Mouse (Mus musculus) heart, adult 2 months (tissue): Measurements from ENCODE around the gene Trim15. TPM values are rescaled to one million over a fixed set of nuclear protein-coding genes. Genes with fewer than 3 reads are reported as not detected.
"Not testable (repeated sequence)": the region's sequence is repeated elsewhere in the genome, so short reads cannot be mapped to it uniquely, and the experiment has no call there.

Experiments used
- DNase-seq, 2 experiments: peaks; one replicate each; pipeline ENCODE4 v3.0.0; 2021
- H3K27ac ChIP-seq: fragments of 200-600 bp; 2 replicates; pipeline ENCODE4 v1.8.1; 2022
- H3K27me3 ChIP-seq: fragments of 200-500 bp; 2 replicates; pipeline ENCODE4 v1.6.1; 2012; ENCODE audit warnings: mild to moderate bottlenecking, low read length, inconsistent platforms, mixed read lengths; ENCODE audit not compliant: control insufficient read depth, insufficient read depth
- H3K36me3 ChIP-seq: fragments of 200-500 bp; 2 replicates; pipeline ENCODE4 v1.6.1; 2012; ENCODE audit warnings: low read length, inconsistent platforms; ENCODE audit not compliant: control insufficient read depth, insufficient read depth
- H3K4me1 ChIP-seq: fragments of 200-500 bp; 2 replicates; pipeline ENCODE4 v1.6.1; 2011; ENCODE audit warnings: low read length; ENCODE audit not compliant: control insufficient read depth, insufficient read depth
- H3K4me3 ChIP-seq: fragments of 200-600 bp; 2 replicates; pipeline ENCODE4 v1.8.1; 2022
- H3K79me2 ChIP-seq: fragments of 200-500 bp; replicated peaks from 2 replicates; pipeline ENCODE4 v1.6.1; 2012; ENCODE audit warnings: mild to moderate bottlenecking, inconsistent platforms, low read length, moderate library complexity, mixed read lengths; ENCODE audit not compliant: control insufficient read depth, insufficient read depth
- H3K9ac ChIP-seq: fragments of 200-500 bp; 2 replicates; pipeline ENCODE4 v1.6.1; 2012; ENCODE audit warnings: low read depth, mild to moderate bottlenecking, control low read depth, inconsistent platforms, low read length, mixed read lengths
- CTCF ChIP-seq: fragments of 200-600 bp; IDR thresholded peaks from 2 replicates; pipeline ENCODE4 v1.8.1; 2022; ENCODE audit warnings: antibody characterized with exemption, mild to moderate bottlenecking, moderate library complexity
- EP300 ChIP-seq: fragments of 200-500 bp; IDR thresholded peaks from 2 replicates; pipeline ENCODE4 v1.6.1; 2011; ENCODE audit warnings: low read depth, low read length, control low read depth; ENCODE audit not compliant: insufficient read depth
- POLR2A ChIP-seq: fragments of 200-500 bp; IDR thresholded peaks from 2 replicates; pipeline ENCODE4 v1.6.1; 2011; ENCODE audit warnings: mild to moderate bottlenecking, low read depth, low read length, control low read depth; ENCODE audit not compliant: insufficient read depth
- WGBS: fragments of 180-500 bp; shearing (Covaris S2); methylation state at CpG from one replicate; pipeline ENCODE4 v1.1.7; 2018; 5-methylcytosine and 5-hydroxymethylcytosine counted together
- intact Hi-C: fragments of 180-260 bp; cut with DNase I; formaldehyde crosslinking; loops from one replicate; pipeline ENCODE4 v1.15.1; 2025
- polyA plus RNA-seq: library from polyadenylated mRNA; depleted of rRNA; stranded (reverse); fragments of >200 nt; gene quantifications from 2 replicates; pipeline ENCODE4 v1.2.3, GENCODE M21; 2012; rRNA removed
- total RNA-seq, 2 experiments: library from RNA; stranded (reverse); gene quantifications; 2 replicates each; pipeline ENCODE4 v1.2.3; 2021

Gene Trim15
- total and polyA plus RNA-seq, 3 experiments = 0.10 TPM; not detected in 2

DNA sequence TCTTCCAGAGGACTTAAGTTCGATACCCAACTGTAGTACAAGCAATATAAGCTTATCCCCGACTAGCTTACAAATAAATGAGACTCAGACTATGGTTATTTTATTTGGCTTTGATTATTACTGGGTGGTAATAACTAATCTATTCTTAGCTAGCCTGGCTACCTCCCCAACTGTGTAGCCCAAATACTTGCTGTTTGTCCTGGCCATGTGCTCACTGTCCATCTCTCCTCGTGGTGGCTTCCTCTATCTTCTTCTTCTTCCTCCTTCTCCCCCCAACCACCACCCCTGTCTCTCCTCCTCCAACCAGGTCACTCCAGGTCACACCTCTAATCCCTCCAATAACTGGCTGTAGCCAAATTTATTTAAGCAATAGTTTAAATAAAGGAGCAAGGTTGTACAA lies 36.5 kb downstream of the Trim15 start:
- Histone ChIP-seq H3K27ac (no peak overlapping the region), H3K27me3 (peaks cover 1% of the 10 kb centered on the region; the same call in 1 of the 2 replicates), H3K79me2 (no peaks in the 10 kb centered on the region), H3K4me1 (no peaks in the 10 kb centered on the region; the same call in 1 of the 2 replicates), H3K4me3 (no peak overlapping the region), H3K36me3 (no peaks in the 10 kb centered on the region), H3K9ac (no peak overlapping the region)
- intact Hi-C loops = no loop called here
- TF ChIP-seq CTCF (no peak), POLR2A (no peak), EP300 (no peak)
- DNase-seq = no peak
- 77% methylated on average over 3 of the region's 3 CpGs for WGBS

DNA sequence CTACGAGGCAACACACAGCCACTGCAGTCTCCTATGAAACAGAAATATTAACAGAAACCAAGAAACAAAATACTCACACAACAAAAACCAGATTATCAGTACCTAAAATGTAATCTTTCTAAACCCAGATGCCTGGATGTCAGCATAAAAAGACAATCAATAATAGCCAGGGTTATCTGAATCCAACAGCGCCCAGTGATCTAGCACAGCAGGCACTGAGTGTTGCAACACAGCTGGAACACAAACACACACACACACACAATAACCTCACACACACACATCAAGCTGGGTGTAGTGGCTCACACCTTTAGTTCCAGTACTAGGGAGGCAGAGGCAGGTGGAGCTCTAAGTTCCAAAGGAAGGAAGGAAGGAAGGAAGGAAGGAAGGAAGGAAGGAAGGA lies 38.5 kb downstream of the Trim15 start:
- Histone ChIP-seq H3K27me3 (peaks cover 1% of the 10 kb centered on the region; the same call in 1 of the 2 replicates), H3K27ac (no peak overlapping the region), H3K4me3 (no peak overlapping the region), H3K4me1 (no peaks in the 10 kb centered on the region; the same call in 1 of the 2 replicates), H3K79me2 (no peaks in the 10 kb centered on the region), H3K36me3 (no peaks in the 10 kb centered on the region), H3K9ac (no peak overlapping the region)
- TF ChIP-seq CTCF (no peak), EP300 (no peak), POLR2A (no peak)
- intact Hi-C loops = no loop called here
- no peak for DNase-seq
- WGBS = 76% methylated on average over 2 of the region's 2 CpGs

DNA sequence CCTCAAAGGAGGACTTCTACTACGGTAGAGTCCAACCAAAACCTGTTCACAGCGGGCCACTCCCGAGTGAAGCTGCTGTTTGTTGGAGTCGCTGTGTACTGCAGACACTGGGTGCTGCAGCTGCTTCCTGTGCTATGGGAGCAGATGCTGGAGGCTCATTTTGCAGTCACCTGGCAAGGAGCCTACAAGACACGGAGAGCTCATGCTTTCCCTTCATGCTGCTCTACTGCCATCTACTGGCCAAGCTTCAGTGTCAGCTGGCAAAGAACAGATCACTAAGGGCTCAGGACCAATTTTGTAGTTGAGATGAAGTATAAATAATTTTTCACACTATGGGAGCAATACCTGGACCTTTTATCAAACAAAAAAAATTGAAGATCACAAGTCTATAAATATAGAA lies 41.0 kb downstream of the Trim15 start:
- 3% methylated on average over 5 of the region's 5 CpGs for WGBS

DNA sequence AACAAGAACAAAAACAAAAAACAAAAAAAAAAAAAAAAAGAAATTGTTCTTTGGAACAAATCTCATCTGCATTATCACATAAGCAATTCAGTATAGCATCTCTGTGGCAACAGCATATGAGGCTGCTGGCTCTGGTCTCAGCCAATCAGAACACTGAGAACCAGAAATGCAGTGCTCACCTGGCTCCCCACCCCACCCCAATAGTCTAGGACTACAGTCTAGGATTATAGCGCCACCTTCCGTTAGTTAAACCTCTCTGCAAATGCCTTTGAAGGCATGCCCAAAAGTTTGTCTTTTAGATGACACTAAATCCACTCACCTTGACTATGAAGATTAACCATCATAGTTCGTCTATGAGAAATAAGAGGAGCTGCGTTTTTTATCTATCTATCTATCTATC lies 41.5 kb downstream of the Trim15 start:
- Histone ChIP-seq H3K27me3 (peaks cover 1% of the 10 kb centered on the region; the same call in 1 of the 2 replicates), H3K79me2 (no peaks in the 10 kb centered on the region), H3K9ac (no peak overlapping the region), H3K4me1 (no peaks in the 10 kb centered on the region; the same call in 1 of the 2 replicates), H3K27ac (no peak overlapping the region), H3K4me3 (no peak overlapping the region), H3K36me3 (no peaks in the 10 kb centered on the region)
- WGBS = 19% methylated on average over 4 of the region's 4 CpGs
- intact Hi-C loops = no loop called here
- no peak for TF ChIP-seq POLR2A
- TF ChIP-seq EP300 = no peak
- TF ChIP-seq CTCF = no peak
- no peak for DNase-seq

More for the DNA sequence above, 41.0 kb downstream of the Trim15 start:
- intact Hi-C loops, H3K27ac ChIP-seq, H3K4me3 ChIP-seq, H3K36me3 ChIP-seq, H3K9ac ChIP-seq, H3K4me1 ChIP-seq, H3K79me2 ChIP-seq, H3K27me3 ChIP-seq: not testable (repeated sequence)
- peak; percentile 76 to 84 for DNase-seq
- peak; percentile 81 for TF ChIP-seq CTCF

DNA sequence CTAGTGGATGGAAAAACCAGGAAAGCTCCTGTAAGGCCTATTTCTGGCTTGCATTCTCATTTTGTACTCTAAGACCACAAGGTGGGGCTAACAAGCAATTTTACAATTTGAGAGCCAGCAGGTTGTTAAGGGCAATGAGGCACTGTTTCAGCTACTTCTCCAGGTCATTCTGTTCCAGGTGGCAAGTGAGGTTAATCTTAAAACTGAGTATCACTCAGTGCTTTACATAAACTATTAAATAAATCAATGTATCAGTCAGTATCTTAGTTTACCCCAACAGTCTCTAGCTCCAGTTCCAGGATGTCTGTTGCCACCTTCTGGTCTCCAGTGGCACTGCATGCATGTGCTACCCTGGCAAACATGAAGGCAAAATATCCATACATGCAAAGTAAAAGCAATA lies 43.0 kb downstream of the Trim15 start:
- peak; percentile 51 to 65 for DNase-seq
- no peak overlapping the region for H3K4me3 ChIP-seq
- no peaks in the 10 kb centered on the region for H3K36me3 ChIP-seq
- no peak overlapping the region for H3K27ac ChIP-seq
- peaks cover 1% of the 10 kb centered on the region; the same call in 1 of the 2 replicates for H3K27me3 ChIP-seq
- H3K4me1 ChIP-seq = no peaks in the 10 kb centered on the region; the same call in 1 of the 2 replicates
- TF ChIP-seq CTCF = peak; percentile 87
- TF ChIP-seq POLR2A = no peak
- no peak overlapping the region for H3K9ac ChIP-seq
- intact Hi-C loops = no loop called here
- H3K79me2 ChIP-seq = no peaks in the 10 kb centered on the region

DNA sequence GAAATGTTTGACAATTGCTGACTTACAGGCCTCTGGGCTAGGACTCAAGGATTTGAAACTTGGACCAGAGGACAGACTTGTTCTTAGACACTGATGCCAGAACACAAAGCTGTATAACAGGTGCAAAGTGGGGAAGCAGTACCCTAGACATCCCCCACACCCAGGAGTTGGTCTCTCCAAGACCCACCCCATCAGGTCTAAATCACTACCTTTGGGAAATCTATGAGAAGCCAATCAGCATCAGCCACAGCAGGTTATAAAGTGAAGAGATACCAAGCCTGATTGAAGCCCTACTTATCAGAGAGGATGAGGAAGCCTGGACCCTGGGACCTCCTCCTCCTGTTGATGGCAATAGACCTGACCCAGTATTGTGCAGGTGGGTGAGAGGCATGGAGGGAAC lies 55.1 kb downstream of the Trim15 start, which contains the start of gene H2-M10.6:
Gene H2-M10.6 (plus strand): TSS at position 301 of the 400 bp plus-strand sequence.
- TF ChIP-seq CTCF (no peak), EP300 (no peak), POLR2A (no peak)
- H3K27me3 ChIP-seq = no peaks in the 10 kb centered on the region
- H3K36me3 ChIP-seq = no peaks in the 10 kb centered on the region
- no peak within 1 kb of the TSS for H3K4me3 ChIP-seq
- DNase-seq = no peak
- H3K9ac ChIP-seq = no peak within 1 kb of the TSS
- H3K79me2 ChIP-seq = no peaks in the 10 kb centered on the region
- intact Hi-C loops = loop anchor here (1.0 kb wide), 1 partner anchor 448 kb away; no protein-coding TSS in a partner anchor
- no peaks in the 10 kb centered on the region for H3K4me1 ChIP-seq
- H3K27ac ChIP-seq = no peak within 1 kb of the TSS

Other genes with a start within 250 kb of the Trim15 start
- gene H2-M9, start 224.5 kb downstream of the Trim15 start, total RNA-seq = not detected
- 0.20 TPM in 1 of 2 replicates, not detected in the other for gene H2-M9, start 224.5 kb downstream of the Trim15 start, polyA plus RNA-seq
- gene H2-M1, start 195.0 kb downstream of the Trim15 start, total RNA-seq = not detected
- gene H2-M1, start 195.0 kb downstream of the Trim15 start, polyA plus RNA-seq = not detected in 2 replicates
- gene H2-M10.5, start 94.3 kb downstream of the Trim15 start, total RNA-seq = not detected
- not detected in 2 replicates for gene H2-M10.5, start 94.3 kb downstream of the Trim15 start, polyA plus RNA-seq
- gene H2-M10.6, start 55.0 kb downstream of the Trim15 start, total RNA-seq = not detected
- not detected in 2 replicates for gene H2-M10.6, start 55.0 kb downstream of the Trim15 start, polyA plus RNA-seq
- 10 to 100 TPM; 19.1 to 19.3 TPM for gene Trim26, start 30.1 kb downstream of the Trim15 start, total RNA-seq
- gene Trim26, start 30.1 kb downstream of the Trim15 start, polyA plus RNA-seq = 17.0 and 21.7 TPM in 2 replicates
- gene Trim10, start 2.4 kb upstream of the Trim15 start, total RNA-seq = 1 to 10 TPM in 1 of 2 experiments, under 1 TPM in 1; 0.13 to 2.1 TPM
- gene Trim10, start 2.4 kb upstream of the Trim15 start, polyA plus RNA-seq = 0.92 TPM in 1 of 2 replicates, not detected in the other
- gene Trim40, start 22.9 kb upstream of the Trim15 start, total RNA-seq = not detected
- not detected in 2 replicates for gene Trim40, start 22.9 kb upstream of the Trim15 start, polyA plus RNA-seq
- not detected for gene Trim31, start 30.9 kb upstream of the Trim15 start, total RNA-seq
- not detected in 2 replicates for gene Trim31, start 30.9 kb upstream of the Trim15 start, polyA plus RNA-seq
- under 1 TPM; 0.77 to 0.81 TPM for gene Rnf39, start 75.7 kb upstream of the Trim15 start, total RNA-seq
- 0.64 and 1.00 TPM in 2 replicates for gene Rnf39, start 75.7 kb upstream of the Trim15 start, polyA plus RNA-seq
- gene Ppp1r11, start 84.5 kb upstream of the Trim15 start, total RNA-seq = 100 to 1,000 TPM in 1 of 2 experiments, 10 to 100 TPM in 1; 92.4 to 108 TPM
- 56.8 and 70.8 TPM in 2 replicates for gene Ppp1r11, start 84.5 kb upstream of the Trim15 start, polyA plus RNA-seq
- 10 to 100 TPM; 25.9 to 29.0 TPM for gene Znrd1, start 91.3 kb upstream of the Trim15 start, total RNA-seq
- gene Znrd1, start 91.3 kb upstream of the Trim15 start, polyA plus RNA-seq = 19.8 and 26.2 TPM in 2 replicates
- gene Znrd1as, start 91.4 kb upstream of the Trim15 start, total RNA-seq = 10 to 100 TPM; 14.1 to 18.2 TPM
- 4.0 and 8.8 TPM in 2 replicates for gene Znrd1as, start 91.4 kb upstream of the Trim15 start, polyA plus RNA-seq
- gene 2410137M14Rik, start 114.0 kb upstream of the Trim15 start, total RNA-seq = under 1 TPM; 0.27 to 0.63 TPM
- 0.41 and 0.61 TPM in 2 replicates for gene 2410137M14Rik, start 114.0 kb upstream of the Trim15 start, polyA plus RNA-seq
- under 1 TPM; 0.41 to 0.63 TPM for gene H2-M5, start 122.3 kb upstream of the Trim15 start, total RNA-seq
- 0.14 and 0.35 TPM in 2 replicates for gene H2-M5, start 122.3 kb upstream of the Trim15 start, polyA plus RNA-seq
- gene Zfp57, start 134.0 kb upstream of the Trim15 start, total RNA-seq = 1 to 10 TPM in 1 of 2 experiments, under 1 TPM in 1; 0.94 to 1.4 TPM
- gene Zfp57, start 134.0 kb upstream of the Trim15 start, polyA plus RNA-seq = 2.3 and 4.3 TPM in 2 replicates
- gene Mog, start 156.2 kb upstream of the Trim15 start, total RNA-seq = not detected
- 0.09 TPM in 1 of 2 replicates, not detected in the other for gene Mog, start 156.2 kb upstream of the Trim15 start, polyA plus RNA-seq
- 1 to 10 TPM; 6.5 to 6.7 TPM for gene Gabbr1, start 178.8 kb upstream of the Trim15 start, total RNA-seq
- 15.5 and 17.4 TPM in 2 replicates for gene Gabbr1, start 178.8 kb upstream of the Trim15 start, polyA plus RNA-seq
- not detected for gene Olfr90, start 221.3 kb upstream of the Trim15 start, total RNA-seq
- gene Olfr90, start 221.3 kb upstream of the Trim15 start, polyA plus RNA-seq = not detected in 2 replicates
- not detected for gene Olfr91, start 231.1 kb upstream of the Trim15 start, total RNA-seq
- not detected in 2 replicates for gene Olfr91, start 231.1 kb upstream of the Trim15 start, polyA plus RNA-seq